Mouse (Mus musculus) lung, embryonic 14.5 days (tissue): Measurements from ENCODE around the gene Usp21. TPM values are rescaled to one million over a fixed set of nuclear protein-coding genes. Genes with fewer than 3 reads are reported as not detected.
"Not testable (repeated sequence)": the region's sequence is repeated elsewhere in the genome, so short reads cannot be mapped to it uniquely, and the experiment has no call there.

Source experiments
- ATAC-seq: fragments of 200-750 bp; cut with Nextera tagmentation; 2 replicates; pipeline ENCODE4 v1.8.0; 2017; ENCODE audit warnings: mild to moderate bottlenecking, moderate TSS enrichment, moderate library complexity; ENCODE audit not compliant: insufficient read depth
- DNase-seq: peaks from one replicate; pipeline ENCODE4 v3.0.0-alpha.2; 2015
- H3K27ac ChIP-seq: fragments of 300-500 bp; sonication (generic); 2 replicates; pipeline ENCODE4 v1.5.1; 2014; ENCODE audit warnings: low read depth, mild to moderate bottlenecking, moderate library complexity
- H3K27me3 ChIP-seq: fragments of 300-500 bp; sonication (generic); 2 replicates; pipeline ENCODE4 v1.6.1; 2014; ENCODE audit warnings: low read length, control low read depth; ENCODE audit not compliant: insufficient read depth
- H3K36me3 ChIP-seq: fragments of 300-500 bp; sonication (generic); 2 replicates; pipeline ENCODE4 v1.6.1; 2014; ENCODE audit warnings: control low read depth; ENCODE audit not compliant: insufficient read depth
- H3K4me1 ChIP-seq: fragments of 300-500 bp; sonication (generic); 2 replicates; pipeline ENCODE4 v1.6.1; 2014; ENCODE audit warnings: antibody characterized with exemption, control low read depth; ENCODE audit not compliant: insufficient read depth
- H3K4me2 ChIP-seq: fragments of 300-500 bp; sonication (generic); 2 replicates; pipeline ENCODE4 v1.6.1; 2014; ENCODE audit warnings: mild to moderate bottlenecking
- H3K4me3 ChIP-seq: fragments of 300-500 bp; sonication (generic); 2 replicates; pipeline ENCODE4 v1.5.1; 2014; ENCODE audit warnings: low read depth, low read length
- H3K9ac ChIP-seq: fragments of 300-500 bp; sonication (generic); 2 replicates; pipeline ENCODE4 v1.6.1; 2014
- H3K9me3 ChIP-seq: fragments of 300-500 bp; sonication (generic); 2 replicates; pipeline ENCODE4 v1.6.1; 2016; ENCODE audit warnings: low read depth, low read length, control low read depth
- CTCF ChIP-seq: IDR thresholded peaks from 2 replicates; pipeline ENCODE4 v1.5.1; 2016; ENCODE audit warnings: antibody characterized with exemption, low read depth
- WGBS: fragments of 180-500 bp; shearing (Covaris S2); extraction: QIAGEN DNeasy Blood & Tissue Kit; methylation state at CpG from one replicate; pipeline ENCODE4 v1.1.7; 2014; 5-methylcytosine and 5-hydroxymethylcytosine counted together
- polyA plus RNA-seq: library from polyadenylated mRNA; unstranded; fragments of >200 nt; fragmentation: Nextera tagmentation; extraction: Ambion mirVana; gene quantifications from 2 replicates; pipeline ENCODE4 v1.2.1, GENCODE M21; 2014

Gene Usp21
- 73.9 and 86.0 TPM in 2 replicates for polyA plus RNA-seq

- Histone ChIP-seq H3K9ac (peak within 1 kb of the TSS; percentile 86), H3K4me1 (peaks cover 5% of the 10 kb centered on the region; the same call in 1 of the 2 replicates), H3K4me2 (peak within 1 kb of the TSS; percentile 62), H3K4me3 (peak within 1 kb of the TSS; percentile 74), H3K27me3 (no peaks in the 10 kb centered on the region), H3K27ac (peak within 1 kb of the TSS; percentile 90), H3K36me3 (peaks cover 61% of the 10 kb centered on the region), H3K9me3 (no peaks in the 10 kb centered on the region)
- TF ChIP-seq CTCF: no peak
- peak; percentile 95 for ATAC-seq
- DNase-seq: peak; percentile 97
- under 1% methylated on average over 49 of the region's 49 CpGs for WGBS
Measured at GRCm38 (mm10) chr1:171287136-171288081, at the start of gene Usp21. Gene Usp21, minus strand, starts transcription at chr1:171287991.

- H3K4me1 ChIP-seq: 0 out of 2 replicates have a peak, but pooled peaks cover 5% of the 10 kb centered on the region
Measured at GRCm38 (mm10) chr1:171330216-171330560, 42.4 kb upstream of the Usp21 start.

GRCm38 (mm10) chr1:171329433-171330215 is 41.8 kb upstream of the Usp21 start:
- H3K9ac ChIP-seq: peak overlapping the region; percentile 83
- WGBS: under 1% methylated on average over 57 of the region's 61 CpGs
- H3K27ac ChIP-seq: peak overlapping the region; percentile 98
- peak overlapping the region; percentile 86 for H3K4me2 ChIP-seq
- H3K4me1 ChIP-seq: 0 out of 2 replicates have a peak, but pooled peaks cover 5% of the 10 kb centered on the region
- peak; percentile 92 for DNase-seq
- peak; percentile 93 for ATAC-seq
- peaks cover 22% of the 10 kb centered on the region for H3K36me3 ChIP-seq
- H3K27me3 ChIP-seq: no peaks in the 10 kb centered on the region
- peak overlapping the region; percentile 78 for H3K4me3 ChIP-seq
- TF ChIP-seq CTCF: no peak
- H3K9me3 ChIP-seq: no peaks in the 10 kb centered on the region

More at GRCm38 (mm10) chr1:171330216-171330560, 42.4 kb upstream of the Usp21 start:
- Histone ChIP-seq H3K9me3 (no peaks in the 10 kb centered on the region), H3K4me2 (peak overlapping the region; percentile 86), H3K36me3 (peaks cover 18% of the 10 kb centered on the region), H3K27ac (peak overlapping the region; percentile 98), H3K27me3 (no peaks in the 10 kb centered on the region), H3K4me3 (peak overlapping the region; percentile 78), H3K9ac (peak overlapping the region; percentile 83)
- DNase-seq: peak; percentile 57
- TF ChIP-seq CTCF: no peak
- under 1% methylated on average over 4 of the region's 4 CpGs for WGBS
- ATAC-seq: no peak

GRCm38 (mm10) chr1:171328839-171329432 is 41.1 kb upstream of the Usp21 start, which contains the start of gene Dedd:
Gene Dedd, plus strand, starts transcription at chr1:171329145.
- peak; percentile 93 for ATAC-seq

GRCm38 (mm10) chr1:171328244-171328643 is 40.5 kb upstream of the Usp21 start:
- TF ChIP-seq CTCF: no peak
- Histone ChIP-seq H3K27ac (peak overlapping the region; percentile 98; the same call in 1 of the 2 replicates), H3K4me3 (peak overlapping the region; percentile 78), H3K27me3 (no peaks in the 10 kb centered on the region), H3K36me3 (peaks cover 16% of the 10 kb centered on the region), H3K9me3 (no peaks in the 10 kb centered on the region), H3K4me2 (peak overlapping the region; percentile 86), H3K9ac (peak overlapping the region; percentile 83), H3K4me1 (0 out of 2 replicates have a peak, but pooled peaks cover 5% of the 10 kb centered on the region)
- peak; percentile 33 for DNase-seq
- no peak for ATAC-seq
- WGBS: 16% methylated on average over 9 of the region's 9 CpGs

More at GRCm38 (mm10) chr1:171328839-171329432, 41.1 kb upstream of the Usp21 start, which contains the start of gene Dedd:
- peak; percentile 94 for DNase-seq
- H3K9ac ChIP-seq: peak within 1 kb of the TSS; percentile 83
- H3K27ac ChIP-seq: peak within 1 kb of the TSS; percentile 98
- no peaks in the 10 kb centered on the region for H3K27me3 ChIP-seq
- no peak for TF ChIP-seq CTCF
- WGBS: under 1% methylated on average over 48 of the region's 48 CpGs
- H3K9me3 ChIP-seq: no peaks in the 10 kb centered on the region
- peaks cover 19% of the 10 kb centered on the region for H3K36me3 ChIP-seq
- 0 out of 2 replicates have a peak, but pooled peaks cover 5% of the 10 kb centered on the region for H3K4me1 ChIP-seq
- H3K4me3 ChIP-seq: peak within 1 kb of the TSS; percentile 78
- H3K4me2 ChIP-seq: peak within 1 kb of the TSS; percentile 86

- H3K4me3 ChIP-seq, H3K9ac ChIP-seq, DNase-seq, H3K4me2 ChIP-seq, H3K27ac ChIP-seq, ATAC-seq, H3K9me3 ChIP-seq, H3K27me3 ChIP-seq, H3K36me3 ChIP-seq, H3K4me1 ChIP-seq: not testable (repeated sequence)
- WGBS: 89% methylated on average over 4 of the region's 4 CpGs
Measured at GRCm38 (mm10) chr1:171326588-171326987, 38.8 kb upstream of the Usp21 start.
